Mouse (Mus musculus) brain, adult 2 months (tissue): Measurements from ENCODE around the gene Nyap1.

Source experiments
- DNase-seq: peaks from one replicate; pipeline ENCODE4 v3.0.0; 2011; ENCODE audit warnings: low read depth, low spot score

Gene Nyap1

GRCm38 (mm10) chr5:137699080-137699479, 42.3 kb downstream of the Nyap1 start:
- no peak for DNase-seq

- DNase-seq = no peak
Observed at GRCm38 (mm10) chr5:137695930-137696329, 45.5 kb downstream of the Nyap1 start.

- no peak for DNase-seq
Observed at GRCm38 (mm10) chr5:137694796-137695195, 46.6 kb downstream of the Nyap1 start.

- no peak for DNase-seq
Observed at GRCm38 (mm10) chr5:137691881-137692280, 49.5 kb downstream of the Nyap1 start.

- DNase-seq = no peak
Observed at GRCm38 (mm10) chr5:137690531-137690930, 50.9 kb downstream of the Nyap1 start.

GRCm38 (mm10) chr5:137689974-137690373, 51.4 kb downstream of the Nyap1 start:
- no peak for DNase-seq

- DNase-seq = peak; percentile 67
Observed at GRCm38 (mm10) chr5:137686127-137686790, 55.1 kb downstream of the Nyap1 start.

- DNase-seq = no peak
Observed at GRCm38 (mm10) chr5:137685653-137686052, 55.8 kb downstream of the Nyap1 start.

- DNase-seq = peak; percentile 100
Observed at GRCm38 (mm10) chr5:137684294-137685123, 56.9 kb downstream of the Nyap1 start, which contains the start of gene Agfg2. Gene Agfg2 (minus strand): TSS chr5:137684726.

GRCm38 (mm10) chr5:137683388-137684293, 57.8 kb downstream of the Nyap1 start:
- DNase-seq = peak; percentile 60

- DNase-seq = peak; percentile 68
Observed at GRCm38 (mm10) chr5:137682526-137682925, 58.9 kb downstream of the Nyap1 start.
